Mouse (Mus musculus): ENCODE data around the gene Zfp882. TPM values are rescaled to one million over a fixed set of nuclear protein-coding genes. Genes with fewer than 3 reads are reported as not detected.

Zfp882 gene
- polyA plus RNA-seq, 1 experiment from 2014 or later: 17.1 TPM

GRCm38 (mm10) chr8:71960483-71960882, 52.1 kb downstream of the Zfp882 start:
- no peak for ATAC-seq (ENCODE audit: low FRiP score)
- Histone ChIP-seq H3K36me3 (peaks cover 14% of the 10 kb centered on the region), H3K9me3 (replicated peaks) (no peaks in the 10 kb centered on the region), H3K9ac (replicated peaks) (no peak overlapping the region), H3K27me3 (replicated peaks) (no peaks in the 10 kb centered on the region), H3K4me1 (no peaks in the 10 kb centered on the region), H3K4me2 (no peak overlapping the region), H3K27ac (replicated peaks) (no peak overlapping the region), H3K4me3 (replicated peaks) (no peak overlapping the region)

GRCm38 (mm10) chr8:71961796-71962195, 53.4 kb downstream of the Zfp882 start:
- Histone ChIP-seq H3K27ac (replicated peaks) (no peak overlapping the region), H3K9ac (replicated peaks) (no peak overlapping the region), H3K27me3 (replicated peaks) (no peaks in the 10 kb centered on the region), H3K4me3 (replicated peaks) (no peak overlapping the region), H3K4me2 (no peak overlapping the region), H3K36me3 (peaks cover 27% of the 10 kb centered on the region), H3K4me1 (no peaks in the 10 kb centered on the region), H3K9me3 (replicated peaks) (no peaks in the 10 kb centered on the region)
- 94% methylated on average over 5 of the region's 5 CpGs for WGBS
- ATAC-seq (ENCODE audit: low FRiP score): no peak

- H3K4me1 ChIP-seq: no peaks in the 10 kb centered on the region
- no peak overlapping the region for H3K27ac ChIP-seq (replicated peaks)
- 88% methylated on average over 3 of the region's 3 CpGs for WGBS
- ATAC-seq (ENCODE audit: low FRiP score): no peak
- H3K4me2 ChIP-seq: no peak overlapping the region
- H3K4me3 ChIP-seq (replicated peaks): no peak overlapping the region
- H3K36me3 ChIP-seq: peaks cover 49% of the 10 kb centered on the region
- H3K27me3 ChIP-seq (replicated peaks): no peaks in the 10 kb centered on the region
- no peak overlapping the region for H3K9ac ChIP-seq (replicated peaks)
- no peaks in the 10 kb centered on the region for H3K9me3 ChIP-seq (replicated peaks)
Measured at GRCm38 (mm10) chr8:71964051-71964450, 55.6 kb downstream of the Zfp882 start.

- no peak overlapping the region for H3K9ac ChIP-seq (replicated peaks)
- no peaks in the 10 kb centered on the region for H3K27me3 ChIP-seq (replicated peaks)
- no peak overlapping the region for H3K27ac ChIP-seq (replicated peaks)
- no peaks in the 10 kb centered on the region for H3K9me3 ChIP-seq (replicated peaks)
- no peak for ATAC-seq (ENCODE audit: low FRiP score)
- no peak overlapping the region for H3K4me3 ChIP-seq (replicated peaks)
- peaks cover 51% of the 10 kb centered on the region for H3K36me3 ChIP-seq
- H3K4me1 ChIP-seq: no peaks in the 10 kb centered on the region
- WGBS: 96% methylated on average over 2 of the region's 2 CpGs
- H3K4me2 ChIP-seq: no peak overlapping the region
Measured at GRCm38 (mm10) chr8:71965166-71965565, 56.8 kb downstream of the Zfp882 start.

Other genes starting within 250 kb of the Zfp882 start
- 18.1 and 22.2 TPM in 2 replicates for gene Unc13a, start 236.9 kb upstream of the Zfp882 start, polyA plus RNA-seq (2015; fragmentation: Nextera tagmentation; extraction: Ambion mirVana)
- 7.4 and 11.5 TPM in 2 replicates for gene Jak3, start 232.3 kb upstream of the Zfp882 start, polyA plus RNA-seq (2015; fragmentation: Nextera tagmentation; extraction: Ambion mirVana)
- gene Insl3, start 219.4 kb upstream of the Zfp882 start, polyA plus RNA-seq (2015; fragmentation: Nextera tagmentation; extraction: Ambion mirVana): 1.4 and 2.8 TPM in 2 replicates
- gene B3gnt3, start 206.8 kb upstream of the Zfp882 start, polyA plus RNA-seq (2015; fragmentation: Nextera tagmentation; extraction: Ambion mirVana): 0.56 and 1.3 TPM in 2 replicates
- 81.2 and 85.0 TPM in 2 replicates for gene Fcho1, start 182.9 kb upstream of the Zfp882 start, polyA plus RNA-seq (2015; fragmentation: Nextera tagmentation; extraction: Ambion mirVana)
- gene Zfp709, start 26.6 kb upstream of the Zfp882 start, polyA plus RNA-seq (2015; fragmentation: Nextera tagmentation; extraction: Ambion mirVana): 7.4 and 9.4 TPM in 2 replicates
- gene Zfp617, start within 50 bp of the Zfp882 start, polyA plus RNA-seq (2015; fragmentation: Nextera tagmentation; extraction: Ambion mirVana): 33.5 and 35.1 TPM in 2 replicates
- 13.8 and 19.4 TPM in 2 replicates for gene Zfp961, start 42.4 kb downstream of the Zfp882 start, polyA plus RNA-seq (2015; fragmentation: Nextera tagmentation; extraction: Ambion mirVana)
- 1.2 and 1.3 TPM in 2 replicates for gene Cyp4f18, start 101.0 kb downstream of the Zfp882 start, polyA plus RNA-seq (2015; fragmentation: Nextera tagmentation; extraction: Ambion mirVana)
- gene Olfr372, start 132.6 kb downstream of the Zfp882 start, polyA plus RNA-seq (2015; fragmentation: Nextera tagmentation; extraction: Ambion mirVana): not detected in 2 replicates
- 0.04 TPM in 1 of 2 replicates, not detected in the other for gene Olfr373, start 174.6 kb downstream of the Zfp882 start, polyA plus RNA-seq (2015; fragmentation: Nextera tagmentation; extraction: Ambion mirVana)
- gene Olfr374, start 198.4 kb downstream of the Zfp882 start, polyA plus RNA-seq (2015; fragmentation: Nextera tagmentation; extraction: Ambion mirVana): 0.03 TPM in 2 replicates
- 156 and 231 TPM in 2 replicates for gene Tpm4, start 226.4 kb downstream of the Zfp882 start, polyA plus RNA-seq (2015; fragmentation: Nextera tagmentation; extraction: Ambion mirVana)

Measured in neural tube, embryonic 15.5 days (tissue).